Mouse (Mus musculus) right cerebral cortex, postnatal 14 days (tissue): Measurements from ENCODE around the gene Fhit.

Experiments
- DNase-seq: peaks from one replicate; pipeline ENCODE4 v3.0.0; 2022

Fhit gene

DNA sequence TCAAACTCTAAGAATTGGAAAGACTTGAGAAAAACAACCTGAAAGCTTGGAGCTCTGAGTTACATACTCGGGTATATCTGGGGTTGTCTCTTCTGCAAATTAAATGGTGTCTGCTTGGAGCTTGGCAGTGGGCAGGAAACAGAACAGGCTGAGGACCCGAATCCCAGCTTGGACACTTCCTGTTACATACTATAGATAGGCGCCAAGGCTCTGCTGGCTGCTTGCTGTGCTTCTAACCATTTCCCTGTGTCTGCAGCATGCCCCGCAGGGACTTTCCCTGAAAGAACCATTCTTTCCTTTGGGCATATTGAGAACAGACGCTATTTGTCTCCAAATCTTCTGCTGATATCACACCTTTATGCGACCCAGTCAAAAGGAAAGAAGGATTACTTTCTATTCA, 1606.0 kb downstream of the Fhit start:
- DNase-seq = no peak

DNA sequence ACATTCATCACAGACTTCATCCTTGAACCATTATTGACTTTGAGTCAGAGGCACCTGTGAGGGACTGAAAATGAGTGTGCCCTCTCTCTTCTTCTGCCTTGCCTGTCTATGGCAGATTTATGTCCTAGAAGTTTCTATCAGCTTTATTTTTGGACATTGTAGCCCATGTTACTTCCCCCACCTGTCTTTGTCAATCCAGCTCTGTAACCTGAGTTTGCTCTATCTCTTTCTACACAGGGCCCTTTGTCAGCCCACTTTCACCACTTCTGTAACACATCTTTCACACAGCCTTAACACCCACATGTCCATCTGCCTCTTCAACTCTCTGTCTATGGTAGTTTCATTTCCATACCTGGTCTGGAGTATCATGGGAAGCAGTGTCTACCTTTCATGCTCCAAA, 1609.7 kb downstream of the Fhit start:
- DNase-seq = no peak

DNA sequence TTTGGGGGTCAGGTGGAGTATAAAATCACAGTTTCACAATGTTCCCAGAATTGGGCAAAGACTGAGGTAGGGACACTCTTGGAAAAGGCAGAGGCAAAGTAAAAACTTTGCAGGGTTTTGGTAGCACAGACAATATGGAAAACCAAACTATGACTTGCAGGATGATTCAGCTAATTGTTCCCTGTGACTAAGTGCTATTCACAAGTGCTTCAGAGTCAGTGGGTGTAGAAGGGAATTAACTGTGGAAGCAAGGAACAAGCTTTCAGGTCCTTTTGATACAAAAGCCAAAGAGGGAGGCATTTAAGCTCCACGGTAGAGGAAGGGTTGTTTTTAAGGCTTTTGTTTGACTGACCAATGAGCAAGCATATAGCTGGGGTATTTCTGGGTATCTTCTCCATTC, 1613.9 kb downstream of the Fhit start:
- no peak for DNase-seq

DNA sequence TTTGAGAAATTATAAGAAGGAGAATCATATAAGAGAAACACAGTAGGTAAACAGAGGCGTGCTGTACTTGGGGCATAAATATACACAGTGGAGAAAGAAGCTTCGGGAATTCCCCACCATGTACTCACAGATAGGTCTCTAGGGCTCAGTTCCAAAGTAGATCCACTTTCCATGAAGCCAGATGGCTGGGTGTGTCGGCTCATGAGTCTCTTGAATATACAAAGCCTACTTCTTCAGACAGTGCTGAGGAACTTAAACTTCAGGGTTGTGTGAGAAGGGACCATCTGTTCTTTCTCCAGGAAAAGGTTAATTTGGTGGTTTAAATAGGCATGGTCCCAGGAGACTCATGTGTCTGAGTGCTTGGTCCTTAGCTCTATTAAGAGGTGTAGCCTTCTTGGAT, 1617.5 kb downstream of the Fhit start:
- DNase-seq = no peak

DNA sequence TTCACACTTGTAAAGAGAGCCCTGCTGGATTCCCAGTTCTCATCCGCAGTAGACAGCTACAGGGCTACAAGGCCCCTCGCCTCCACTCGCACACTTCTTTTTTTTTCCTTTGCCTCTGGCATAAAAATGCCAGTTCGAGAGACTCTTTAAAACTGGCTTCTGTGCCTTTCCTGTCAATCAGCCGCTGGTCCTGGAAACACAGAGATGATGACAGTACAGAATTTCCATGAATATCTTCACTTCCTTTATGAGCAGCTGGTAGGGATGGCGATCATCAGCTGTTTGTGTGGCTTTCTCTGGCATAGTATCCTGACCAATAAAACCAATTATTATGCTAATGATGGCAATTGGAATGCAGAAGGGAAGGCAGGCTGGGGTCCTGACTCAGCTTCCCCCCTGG, 1626.3 kb downstream of the Fhit start:
- DNase-seq = no peak

DNA sequence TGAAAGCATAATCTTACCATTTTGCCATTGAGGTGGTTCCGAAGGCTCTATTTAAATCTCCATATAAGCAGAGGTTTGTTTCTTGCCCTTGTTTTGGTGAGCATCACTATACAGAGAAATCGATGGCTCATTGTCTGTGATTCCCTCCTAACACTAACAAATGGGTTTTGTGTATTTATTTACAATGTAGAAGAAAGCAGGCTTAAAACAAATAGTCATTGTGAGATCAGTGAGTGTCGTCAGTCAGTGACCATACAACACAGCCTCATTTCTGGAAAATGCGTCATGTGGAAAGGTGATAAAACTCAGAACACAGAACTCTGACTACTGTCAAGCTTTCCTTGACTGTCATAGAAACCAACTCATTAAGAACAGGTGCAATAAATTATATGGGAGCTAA, 1632.6 kb downstream of the Fhit start:
- DNase-seq = no peak

DNA sequence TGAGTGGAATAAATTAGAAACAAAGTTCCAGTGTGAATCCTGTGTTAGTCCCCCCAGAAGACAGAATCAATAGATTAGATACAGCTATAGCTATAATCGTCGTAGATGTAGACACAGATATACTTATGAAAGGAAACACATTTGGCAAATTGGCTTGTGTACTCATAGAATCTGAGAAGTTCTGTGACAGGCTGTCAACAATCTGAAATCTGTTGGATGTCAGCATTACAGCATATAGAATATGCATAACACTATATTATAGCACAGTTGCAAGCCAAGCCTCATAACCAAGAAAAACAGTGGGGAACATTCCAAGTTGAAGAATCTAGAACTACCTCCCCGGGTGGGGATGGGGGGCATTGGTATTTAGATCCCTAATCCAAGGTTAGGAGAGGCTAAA, 1635.7 kb downstream of the Fhit start:
- DNase-seq = no peak

DNA sequence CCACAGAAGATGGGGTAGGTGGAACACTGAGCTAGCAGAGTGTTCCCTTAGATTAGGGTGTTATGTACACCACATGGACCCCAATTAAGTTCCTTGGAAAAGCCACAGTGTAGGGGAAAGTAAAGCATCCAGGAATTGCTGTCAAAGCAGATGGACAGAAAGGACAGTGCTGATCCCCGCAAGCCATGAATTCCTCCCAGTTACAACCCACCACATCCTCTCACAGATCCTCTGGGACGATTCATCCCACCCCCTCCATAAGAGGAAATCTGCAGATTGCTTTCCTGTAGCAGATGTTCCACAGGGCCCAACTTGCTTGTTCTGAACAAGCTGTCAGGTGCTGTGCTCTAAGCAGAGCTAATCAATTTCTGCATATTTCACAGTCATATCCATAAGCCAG, 1644.2 kb downstream of the Fhit start:
- no peak for DNase-seq

DNA sequence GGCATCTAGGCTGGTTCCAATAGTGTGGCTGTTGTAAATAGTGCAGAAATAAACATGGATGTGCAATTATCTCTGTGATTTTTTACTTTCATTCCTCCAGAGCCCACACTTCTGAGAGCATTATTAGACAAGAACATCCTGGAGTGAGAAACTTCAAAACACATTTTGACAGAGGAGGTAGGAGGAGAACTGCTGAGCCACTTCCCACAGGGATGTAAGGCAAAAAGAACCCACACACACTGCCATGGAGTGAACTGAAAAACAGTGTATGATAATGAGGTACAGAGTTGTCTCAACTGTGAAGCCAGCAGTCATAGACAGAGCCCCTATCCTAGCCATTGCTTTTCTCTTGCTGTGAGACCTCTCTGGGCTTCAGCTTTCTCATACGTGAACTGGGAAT, 1652.2 kb downstream of the Fhit start:
- no peak for DNase-seq
